Mouse (Mus musculus) kidney, postnatal 10 days (tissue): Measurements from ENCODE around the gene Ergic1.

Experiments
- DNase-seq: peaks from one replicate; pipeline ENCODE4 v3.0.0; 2021; ENCODE audit warnings: mixed read lengths

The Ergic1 gene

DNA sequence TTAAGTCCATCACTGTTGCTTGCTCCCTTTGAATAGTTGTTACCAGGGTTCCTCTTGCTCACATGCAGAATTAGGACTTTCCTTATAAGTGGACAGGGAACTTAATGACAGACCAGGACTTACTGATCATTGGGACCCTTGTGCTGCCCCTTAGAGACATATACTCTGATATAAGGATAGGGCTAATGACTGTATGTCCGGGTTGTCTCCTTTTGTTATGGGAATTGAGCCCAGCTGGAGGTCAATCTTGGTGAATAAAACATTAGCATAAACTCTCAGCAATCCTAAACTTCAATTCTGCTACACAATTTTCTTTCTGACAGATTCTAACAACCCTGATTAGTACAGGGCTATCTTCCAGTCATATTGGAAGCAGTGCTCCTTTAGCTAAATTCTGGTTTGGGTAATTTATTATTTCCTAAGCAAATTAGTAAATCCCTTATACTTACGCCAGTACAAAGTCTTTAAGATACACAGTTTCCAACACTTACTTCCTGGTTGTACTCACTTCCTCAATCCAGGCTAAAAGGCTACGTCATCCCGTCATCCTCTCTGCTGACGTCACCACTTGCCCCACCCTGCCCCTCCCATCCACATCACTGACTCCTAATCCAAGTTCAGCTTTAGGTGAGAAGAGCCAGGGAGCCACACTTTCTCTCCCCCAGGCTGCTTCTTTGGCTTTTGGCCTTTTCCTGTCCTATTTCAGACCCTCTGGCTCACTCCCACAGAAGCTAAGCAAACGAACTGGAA lies 23.4 kb upstream of the Ergic1 start:
- peak; percentile 57 for DNase-seq

DNA sequence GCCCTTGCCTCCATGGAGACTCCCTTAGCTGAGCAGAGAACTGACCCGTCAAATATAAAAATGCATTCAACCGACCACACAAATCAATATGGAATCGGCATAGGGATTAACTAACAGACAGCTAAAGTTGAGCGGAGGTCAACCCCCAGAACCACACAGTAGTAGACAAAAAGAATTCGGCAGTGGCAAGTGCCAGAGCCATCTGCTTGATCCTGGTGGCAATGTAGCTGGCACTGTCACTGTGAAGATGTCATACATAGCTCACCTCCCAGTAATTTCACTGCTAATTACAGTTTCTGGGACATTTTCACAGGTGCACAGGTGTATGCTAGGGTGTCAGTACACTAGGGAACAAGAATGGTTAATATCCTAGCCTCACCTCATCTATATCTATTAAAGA lies 21.2 kb upstream of the Ergic1 start:
- DNase-seq, result no peak

DNA sequence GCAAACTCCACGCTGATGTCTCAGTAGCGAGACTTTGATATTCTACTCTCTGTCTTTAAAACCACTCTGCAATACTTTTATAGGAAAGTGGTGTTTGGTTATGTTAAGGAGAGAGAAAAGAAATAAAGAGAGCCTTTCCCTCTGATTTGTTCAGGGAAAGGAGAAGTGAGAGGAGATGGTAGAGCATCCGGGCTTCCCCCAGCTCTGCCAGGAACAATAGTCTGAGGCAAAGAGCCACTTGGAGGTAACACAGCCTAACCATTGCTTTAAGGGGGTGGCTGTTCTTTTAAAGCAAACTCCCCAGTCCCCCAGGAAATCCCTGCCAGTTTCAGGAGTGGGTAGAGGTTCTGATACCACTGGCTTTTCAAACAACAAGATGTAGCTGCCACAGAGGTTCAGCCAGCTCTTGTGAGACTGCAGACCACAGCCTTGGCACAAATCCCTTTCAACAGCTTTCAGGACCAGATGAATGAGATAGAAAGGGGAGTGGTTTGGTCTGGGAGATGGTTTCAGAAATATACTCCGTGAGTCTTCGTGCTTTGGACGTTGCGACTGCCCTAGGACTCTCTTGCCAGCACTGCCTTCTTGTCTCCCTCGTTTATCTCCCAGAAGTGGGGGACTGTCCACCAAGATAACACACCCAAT lies 16.8 kb upstream of the Ergic1 start:
- DNase-seq, result no peak

DNA sequence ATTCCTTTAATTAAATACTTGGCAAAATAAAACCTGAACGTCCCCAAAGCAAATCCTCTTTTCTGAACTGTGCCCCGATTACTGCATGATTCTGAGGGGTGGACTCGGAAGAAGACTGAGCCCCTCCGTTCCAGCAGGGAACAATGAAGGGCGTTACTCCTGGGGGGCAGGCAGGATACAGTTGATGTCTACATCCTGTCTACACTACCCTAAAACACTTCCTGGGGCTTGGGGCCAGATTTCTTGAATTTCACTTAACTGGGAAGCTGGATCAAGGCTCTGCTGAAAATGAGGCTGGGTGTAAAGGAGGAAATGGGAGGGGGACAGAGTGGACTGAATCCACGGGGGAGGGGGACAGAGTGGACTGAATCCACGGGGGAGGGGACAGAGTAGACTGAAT lies 13.5 kb upstream of the Ergic1 start:
- peak; percentile 81 for DNase-seq

DNA sequence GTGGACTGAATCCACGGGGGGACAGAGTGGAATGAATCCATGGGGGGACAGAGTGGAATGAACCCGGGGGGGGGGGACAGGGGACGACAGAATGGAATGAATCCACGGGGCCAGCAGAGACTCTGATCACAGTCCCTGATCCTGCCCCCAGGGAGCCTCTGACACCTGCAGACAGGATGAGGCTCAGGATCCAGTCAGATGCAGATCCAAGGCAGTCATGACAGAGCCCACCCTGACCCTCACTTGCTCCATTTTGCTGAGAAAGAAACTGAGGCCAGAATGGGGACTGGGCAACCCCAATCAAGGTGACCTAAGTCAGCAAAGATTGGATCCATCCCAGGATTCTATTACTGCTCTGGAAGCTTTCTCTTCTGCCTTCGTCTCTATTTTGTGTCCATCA lies 12.7 kb upstream of the Ergic1 start:
- no peak for DNase-seq

DNA sequence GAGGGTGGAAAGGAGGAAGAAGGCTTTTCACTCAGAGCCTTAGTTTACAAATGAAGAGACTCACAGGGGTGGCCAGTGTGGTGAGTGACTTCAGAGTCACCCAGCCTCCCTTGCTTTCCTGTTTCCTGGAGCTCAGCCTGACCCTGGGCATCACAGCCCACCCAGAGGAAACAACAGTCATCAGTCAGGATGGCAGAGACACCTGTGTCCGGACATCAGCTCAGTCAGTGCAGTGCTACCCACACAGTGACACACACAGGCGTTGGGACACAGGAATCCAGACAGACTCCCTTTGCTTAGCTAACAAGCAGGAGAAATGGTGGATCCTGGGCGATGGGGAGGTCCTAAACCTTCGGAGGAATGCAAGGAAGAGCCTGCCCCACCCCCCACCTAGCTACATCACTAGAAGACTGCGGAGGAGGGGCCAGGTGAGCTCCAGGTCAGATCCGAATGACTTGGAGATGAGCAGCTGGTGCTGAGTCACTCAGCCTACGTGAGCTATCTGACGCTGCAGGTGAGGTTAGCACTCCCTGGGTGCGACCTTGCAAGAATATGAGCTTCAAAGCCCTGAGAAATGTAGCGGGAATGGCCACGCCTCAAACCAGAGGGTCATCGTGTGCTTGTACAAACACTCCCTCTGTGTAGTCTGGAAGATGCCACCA lies 12.0 kb upstream of the Ergic1 start:
- DNase-seq, result peak; percentile 53

DNA sequence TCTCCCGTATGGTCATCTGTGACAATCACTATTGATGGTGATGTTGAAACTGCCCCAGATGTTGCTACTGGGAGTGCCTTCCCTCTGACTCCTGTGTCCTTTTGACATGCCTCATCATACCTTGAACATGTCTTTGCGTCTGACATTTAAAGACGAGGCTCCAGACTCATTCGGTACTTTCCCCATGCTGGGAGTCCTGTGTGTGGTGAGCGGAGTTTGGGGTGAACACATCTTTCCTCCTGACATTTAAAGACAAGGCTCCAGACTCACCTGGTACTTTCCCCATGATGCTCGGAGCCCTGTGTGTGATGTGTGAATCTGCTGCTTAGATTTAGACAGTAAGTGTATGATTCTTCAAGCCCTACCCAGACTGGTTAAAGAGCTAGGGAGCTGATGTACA lies 10.2 kb upstream of the Ergic1 start:
- no peak for DNase-seq

DNA sequence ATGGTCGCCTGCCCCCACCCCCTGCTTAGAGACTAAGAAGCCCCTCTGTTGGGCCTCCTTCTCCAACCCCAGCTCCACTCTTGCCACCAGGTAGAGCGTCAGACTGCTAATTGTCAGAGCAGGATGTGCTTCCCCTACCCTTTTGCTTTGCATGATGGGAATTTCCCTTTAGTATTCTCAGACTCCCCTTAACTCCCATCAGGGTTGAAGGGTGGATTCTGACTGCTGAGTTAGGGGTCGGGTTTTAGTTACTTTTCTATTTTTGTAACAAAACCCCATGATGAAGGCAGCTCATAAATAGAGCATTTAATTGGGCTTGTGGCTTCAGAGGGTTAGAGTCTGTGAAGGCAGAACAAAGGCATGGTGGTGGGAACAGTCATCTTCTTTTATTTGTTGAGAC lies 8.3 kb upstream of the Ergic1 start:
- no peak for DNase-seq

DNA sequence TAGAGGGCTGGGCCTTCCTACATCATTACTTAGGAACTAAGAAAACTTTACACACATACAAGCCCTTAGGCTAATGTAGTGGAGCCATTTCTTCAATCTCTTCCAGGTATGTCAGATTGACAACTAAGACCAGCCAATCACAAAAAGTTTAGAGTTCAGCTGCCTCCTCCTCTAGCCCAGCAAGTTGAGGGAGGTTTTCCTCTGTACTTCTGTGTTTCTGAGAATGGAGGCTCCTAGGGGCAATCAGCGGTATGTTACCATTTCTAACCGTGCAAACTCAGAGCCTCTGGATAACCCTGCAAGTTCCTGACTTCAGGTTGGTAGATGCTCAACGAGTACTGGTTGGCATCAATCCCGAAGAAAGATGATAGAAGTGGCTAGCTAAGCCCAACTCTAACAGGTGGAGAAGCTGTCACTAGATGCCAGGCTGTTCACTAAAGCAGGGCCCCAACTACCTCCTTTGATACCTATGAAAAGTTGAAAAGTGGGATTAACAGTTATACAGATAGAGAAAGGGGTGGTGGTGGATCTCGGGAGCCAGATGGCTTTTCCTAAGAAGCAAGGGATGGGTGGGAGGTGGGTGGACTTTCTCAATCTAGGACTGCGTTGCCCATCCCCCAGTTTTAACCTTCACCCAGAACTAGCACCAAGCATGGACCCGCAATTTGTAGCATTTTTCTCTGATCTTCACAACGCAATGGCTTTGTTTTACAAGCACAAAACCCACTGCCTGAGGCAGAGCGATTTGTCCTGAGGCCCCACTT lies 581 bp upstream of the Ergic1 start:
- no peak for DNase-seq

DNA sequence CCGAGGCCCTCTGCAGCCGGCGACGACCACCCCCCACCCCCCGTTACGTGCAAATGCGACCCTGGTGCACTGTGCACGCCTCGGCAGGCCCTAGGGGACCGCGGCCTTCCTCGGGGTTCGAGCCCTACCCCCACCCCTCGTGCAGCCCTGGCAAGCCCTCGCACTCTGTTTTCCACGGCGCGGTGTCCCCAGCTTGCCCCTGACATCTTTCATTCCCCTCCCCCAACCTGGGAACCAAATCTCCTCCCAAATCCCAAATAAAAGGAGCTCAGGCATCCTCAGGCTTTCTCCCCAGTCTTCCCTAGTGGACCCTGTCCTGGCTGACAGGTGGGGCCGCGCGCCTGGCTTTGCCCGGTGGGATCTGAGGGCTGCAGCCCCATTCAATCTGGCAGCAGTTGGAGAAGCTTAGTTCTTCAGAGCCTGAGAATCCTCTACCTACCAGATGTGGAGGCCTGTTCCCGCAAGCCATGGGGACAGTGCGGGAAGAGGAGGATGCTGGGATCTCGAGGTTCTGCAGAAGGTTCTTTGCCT lies 427 bp downstream of the Ergic1 start, which contains the start of gene Dusp1:
TSS of gene Dusp1 (minus strand) at position 478 of the 531 bp plus-strand sequence.
- DNase-seq, result no peak

DNA sequence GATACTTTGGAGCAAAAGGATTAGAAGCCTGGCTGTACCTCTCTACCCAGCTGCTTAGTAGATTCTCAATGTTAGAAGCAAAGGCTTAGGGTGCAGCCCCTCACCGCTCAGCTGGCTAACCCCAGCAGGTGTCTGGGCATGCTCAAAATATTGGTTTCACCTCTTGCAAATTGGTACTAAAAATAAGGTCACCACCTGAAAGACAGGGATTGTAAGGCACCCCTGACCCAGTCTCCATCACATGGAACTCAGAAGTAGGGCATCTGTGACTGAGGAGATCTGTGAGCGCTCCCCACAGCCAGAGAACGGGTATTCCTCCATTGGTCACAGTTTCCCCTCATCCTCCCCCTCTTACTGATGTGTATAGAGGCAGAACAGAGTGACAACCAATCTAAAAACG lies 1.0 kb downstream of the Ergic1 start:
- no peak for DNase-seq

DNA sequence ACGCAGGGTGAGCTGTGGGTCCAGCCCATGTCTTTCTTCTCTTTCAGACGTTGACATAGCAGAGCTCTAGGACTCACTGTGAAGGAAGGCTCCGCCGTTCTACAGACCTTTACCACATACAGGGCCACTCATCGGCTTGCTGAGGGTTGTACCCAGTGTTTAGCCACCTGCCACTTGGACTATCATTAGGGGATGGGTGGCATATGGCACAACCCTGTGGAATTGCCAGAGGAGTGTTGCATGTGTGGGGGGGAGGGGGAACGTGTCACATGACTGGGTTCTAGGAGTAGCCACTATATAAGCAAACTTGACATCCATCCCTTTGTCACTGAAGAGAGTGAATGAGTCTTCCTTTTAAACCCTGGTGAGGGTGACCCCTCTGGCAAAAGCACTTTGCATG lies 2.2 kb downstream of the Ergic1 start:
- no peak for DNase-seq

DNA sequence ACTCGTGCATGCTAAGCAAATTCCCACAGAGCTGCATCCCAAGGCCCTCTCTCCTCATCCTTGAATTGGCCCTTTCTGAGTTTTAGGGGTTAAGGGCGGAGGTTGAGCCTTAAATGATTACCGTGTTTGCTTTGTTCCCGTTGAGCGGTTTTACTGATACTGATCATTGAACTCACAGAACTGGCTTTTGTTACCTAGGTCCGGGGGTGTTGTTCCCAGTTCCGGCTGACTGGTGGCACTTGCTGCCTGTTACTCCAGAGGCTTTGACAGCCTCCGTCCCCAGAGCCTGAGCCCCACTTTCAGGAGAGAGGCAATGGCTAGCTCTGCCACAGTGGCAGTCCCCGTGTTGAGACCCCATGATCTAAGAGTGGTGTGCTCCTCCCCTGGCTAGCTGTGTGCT lies 3.1 kb downstream of the Ergic1 start:
- no peak for DNase-seq

DNA sequence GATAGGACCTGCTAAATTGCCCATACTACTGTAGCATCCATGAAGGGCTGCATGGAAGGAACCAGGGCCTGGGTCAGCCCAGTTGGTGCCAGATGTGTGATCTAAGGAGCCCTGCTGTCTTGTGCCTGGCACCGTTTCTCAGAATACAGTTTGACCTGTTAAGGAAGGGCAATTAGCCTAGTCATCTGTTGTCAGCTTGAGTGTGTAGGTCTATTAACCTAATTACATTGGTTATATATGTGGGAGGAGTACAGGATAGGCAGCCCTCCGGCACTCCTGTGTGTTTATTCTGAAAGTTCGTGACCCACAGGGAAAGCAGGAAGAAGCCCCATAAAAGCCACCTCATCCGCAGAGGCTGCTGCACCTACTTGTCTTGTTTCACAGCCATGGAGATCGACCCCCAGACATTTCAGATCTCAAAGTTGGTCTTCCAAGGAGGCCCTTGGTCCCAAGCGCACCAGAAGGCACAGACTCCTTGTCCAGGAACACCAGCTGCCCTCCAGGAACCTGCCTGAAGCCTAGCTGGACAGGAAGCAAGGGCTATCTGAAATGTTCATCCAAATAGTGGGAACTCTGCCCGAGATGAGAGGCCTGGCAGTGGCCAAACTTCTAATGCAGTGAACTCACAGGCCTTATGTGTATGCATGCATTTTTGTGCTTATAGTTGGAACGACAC lies 6.0 kb downstream of the Ergic1 start:
- DNase-seq, result no peak

DNA sequence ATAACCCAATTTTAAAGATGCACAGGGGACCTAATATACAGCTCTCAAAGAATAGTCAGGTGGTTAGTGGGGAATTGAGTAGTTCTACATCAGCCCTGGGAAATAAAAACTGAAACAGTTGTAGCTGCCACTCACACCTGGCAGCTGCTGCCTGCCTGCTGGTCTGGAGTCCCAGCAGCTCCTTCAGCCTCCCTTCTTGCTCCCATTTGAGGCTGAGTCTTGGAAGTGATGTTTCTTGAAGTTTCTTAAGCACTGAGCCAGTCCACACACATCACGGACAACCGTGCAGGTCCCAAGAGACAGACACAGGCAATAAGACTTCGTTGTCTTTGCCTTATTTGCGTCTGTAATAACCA lies 6.5 kb downstream of the Ergic1 start:
- no peak for DNase-seq

DNA sequence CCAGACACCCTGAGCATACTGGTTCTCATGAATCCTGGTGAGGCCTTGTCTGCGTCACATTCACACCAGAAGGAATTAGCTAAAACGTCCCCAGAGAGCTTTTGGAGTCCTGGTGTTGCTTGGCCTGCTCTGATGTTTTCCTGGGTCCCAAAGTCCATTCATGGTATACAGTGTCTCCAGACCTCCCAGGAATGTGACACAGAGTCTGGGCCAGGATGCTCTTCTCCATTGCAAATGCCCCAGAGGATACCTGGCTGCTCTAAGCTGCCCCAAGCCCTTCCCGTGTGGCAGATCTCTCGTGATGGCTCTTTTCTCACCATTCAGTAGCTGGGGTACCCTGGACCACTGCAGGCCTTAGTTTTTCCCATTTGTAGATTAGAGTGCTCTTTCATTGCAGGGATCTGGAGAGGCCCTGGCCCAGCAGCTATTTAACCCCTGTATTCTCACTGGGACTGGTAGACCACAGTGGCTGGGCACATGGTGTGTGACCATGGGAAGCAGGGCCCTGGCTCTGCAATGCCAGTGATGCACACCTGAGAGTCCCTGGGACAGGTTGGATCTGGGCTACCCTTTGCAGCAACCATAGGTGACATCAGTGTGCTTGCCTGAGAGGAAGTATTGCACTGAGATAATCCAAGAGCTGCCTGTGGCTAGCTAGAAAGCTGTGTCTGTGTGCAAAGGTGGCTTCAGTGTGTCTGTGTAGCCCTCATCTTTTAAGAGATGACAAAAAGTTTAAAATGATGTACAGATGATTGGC lies 8.5 kb downstream of the Ergic1 start:
- DNase-seq, result no peak

DNA sequence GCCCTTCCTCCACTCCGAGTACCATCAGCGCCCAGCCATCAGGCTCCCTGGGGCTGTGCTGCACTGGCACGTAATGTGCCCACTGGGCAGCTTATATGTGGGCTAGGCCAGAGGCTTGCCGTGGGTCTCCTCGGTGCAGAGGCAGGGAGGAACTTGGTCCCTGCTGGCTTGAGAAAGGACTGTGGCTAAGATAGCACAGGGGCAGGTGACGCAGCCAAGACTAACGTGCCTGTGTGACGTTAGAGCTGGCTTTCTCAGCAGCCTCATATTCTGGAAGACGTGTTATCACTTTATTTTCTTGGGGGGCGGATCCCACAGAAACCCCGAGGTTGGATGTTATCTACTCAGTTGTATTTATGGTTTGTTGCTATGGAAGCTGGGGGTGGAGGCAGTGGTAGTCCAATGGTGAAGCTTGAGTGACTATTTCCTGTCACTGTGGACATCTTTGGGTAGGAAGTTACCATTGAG lies 9.4 kb downstream of the Ergic1 start:
- no peak for DNase-seq

DNA sequence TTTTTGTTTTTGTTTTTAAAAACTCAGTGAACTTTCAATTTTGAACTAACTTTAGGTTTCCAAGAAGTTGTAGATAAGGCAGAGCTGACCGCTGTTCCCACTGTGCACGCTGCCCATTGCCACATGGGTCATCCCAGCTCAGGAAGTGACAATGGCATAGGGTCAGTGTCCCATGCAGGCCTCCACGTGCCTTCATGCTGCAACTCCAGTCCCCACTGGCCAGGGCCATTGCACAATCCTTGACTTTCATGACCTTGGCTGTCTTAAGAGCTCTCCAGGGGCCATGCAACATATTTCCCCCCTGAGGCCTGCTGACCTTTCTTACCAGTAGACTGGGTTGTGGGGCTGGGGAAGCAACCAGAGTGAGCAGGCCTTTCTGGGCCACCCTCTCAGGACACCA lies 10.1 kb downstream of the Ergic1 start:
- peak; percentile 40 for DNase-seq

DNA sequence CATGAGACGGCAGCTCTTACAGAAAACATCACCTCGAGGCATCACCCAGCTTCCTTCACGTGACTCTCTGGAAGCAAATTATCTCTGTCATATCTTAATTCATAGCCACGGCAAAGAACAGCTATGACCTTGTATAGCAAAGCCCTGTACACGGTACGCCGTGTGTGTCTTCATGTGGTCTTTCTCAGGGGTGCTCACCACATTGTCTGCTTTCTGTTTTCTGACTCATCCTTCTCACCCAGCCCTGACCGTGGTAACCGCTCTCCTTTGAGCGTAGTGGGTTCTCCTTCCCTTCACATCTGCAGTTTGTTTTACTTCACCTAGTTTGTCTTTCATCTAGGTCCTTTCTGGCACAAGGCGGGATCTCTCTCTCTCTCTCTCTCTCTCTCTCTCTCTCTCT lies 11.0 kb downstream of the Ergic1 start:
- no peak for DNase-seq

DNA sequence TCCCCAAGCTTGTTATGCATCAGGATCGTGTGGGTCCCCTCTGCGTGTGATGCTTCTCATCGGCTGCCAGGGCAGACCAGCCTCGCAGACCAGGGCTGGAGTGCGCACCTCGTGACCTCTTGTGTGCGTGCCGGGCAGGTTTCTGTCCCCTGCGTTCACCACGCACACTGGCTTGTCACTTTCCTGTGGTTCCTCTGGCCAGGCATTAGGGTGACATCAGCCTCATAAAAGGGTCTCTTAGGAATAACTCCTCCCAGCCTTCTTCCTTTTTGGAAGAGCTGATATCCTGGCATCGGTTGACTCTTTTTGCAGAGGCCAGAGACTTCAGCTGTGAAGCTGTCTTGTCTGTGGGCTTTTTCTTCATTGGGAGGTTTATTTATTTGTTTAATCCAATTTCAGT lies 12.8 kb downstream of the Ergic1 start:
- no peak for DNase-seq

DNA sequence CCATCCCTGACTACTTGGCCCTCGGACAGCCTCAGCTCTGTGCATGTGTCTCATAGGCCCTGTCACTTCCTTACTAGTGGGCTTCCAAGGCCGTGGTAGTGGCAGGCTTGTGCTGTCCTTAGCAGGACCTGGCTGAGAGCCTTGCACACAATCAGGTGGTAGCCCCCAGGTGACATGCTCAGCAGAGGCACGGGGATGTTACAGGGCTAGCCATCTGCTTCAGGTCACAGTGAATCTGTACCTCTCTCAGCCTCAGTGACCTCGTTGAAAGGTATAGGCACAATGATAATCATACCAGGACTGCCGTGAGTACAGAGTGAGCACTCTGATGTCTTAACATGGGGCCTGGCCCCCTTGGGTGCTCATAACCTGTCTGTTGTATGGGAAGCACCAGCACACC lies 13.4 kb downstream of the Ergic1 start:
- DNase-seq, result no peak
